Mouse (Mus musculus): Measurements from ENCODE around the gene Zfp418.

Gene Zfp418

GRCm38 (mm10) chr7:7171227-7172147, at the start of gene Zfp418:
TSS of gene Zfp418 (plus strand) at chr7:7171330.
- peak; percentile 74 for DNase-seq (ENCODE audit: low read depth, low spot score)

- no peak for DNase-seq (ENCODE audit: low read depth, low spot score)
These were observed 49.5 kb upstream of the Zfp418 start for GRCm38 (mm10) chr7:7121602-7121980.

- DNase-seq (ENCODE audit: low read depth, low spot score): peak; percentile 16
These were observed 40.5 kb upstream of the Zfp418 start for GRCm38 (mm10) chr7:7130491-7131124.

- no peak for DNase-seq (ENCODE audit: low read depth, low spot score)
These were observed 38.4 kb upstream of the Zfp418 start for GRCm38 (mm10) chr7:7132751-7133150.

- peak; percentile 68 for DNase-seq (ENCODE audit: low read depth, low spot score)
These were observed 34.7 kb upstream of the Zfp418 start, which contains the start of gene Zfp773 for GRCm38 (mm10) chr7:7136379-7136866. TSS of gene Zfp773 (minus strand) at chr7:7136755.

- no peak for DNase-seq (ENCODE audit: low read depth, low spot score)
These were observed 26.9 kb upstream of the Zfp418 start for GRCm38 (mm10) chr7:7144215-7144614.

GRCm38 (mm10) chr7:7145991-7146608, 25.0 kb upstream of the Zfp418 start:
- DNase-seq (ENCODE audit: low read depth, low spot score): no peak

- DNase-seq (ENCODE audit: low read depth, low spot score): no peak
These were observed 14.8 kb downstream of the Zfp418 start for GRCm38 (mm10) chr7:7185897-7186296.

GRCm38 (mm10) chr7:7187417-7188190, 16.5 kb downstream of the Zfp418 start:
- DNase-seq (ENCODE audit: low read depth, low spot score): peak; percentile 12

- peak; percentile 82 for DNase-seq (ENCODE audit: low read depth, low spot score)
These were observed 17.2 kb downstream of the Zfp418 start for GRCm38 (mm10) chr7:7188191-7188942.

GRCm38 (mm10) chr7:7209313-7210151, 38.4 kb downstream of the Zfp418 start, which contains the start of gene Zfp772:
TSS of gene Zfp772 (minus strand) at chr7:7209998.
- DNase-seq (ENCODE audit: low read depth, low spot score): peak; percentile 73
